Mouse (Mus musculus): ENCODE results near the gene S1pr4. TPM values are rescaled to one million over a fixed set of nuclear protein-coding genes. Genes with fewer than 3 reads are reported as not detected.

The S1pr4 gene
- polyA plus RNA-seq, 1 experiment from 2014 or later: 0.65 TPM

GRCm38 (mm10) chr10:81484441-81485059 lies 15.4 kb downstream of the S1pr4 start:
- WGBS: 66% methylated on average over 6 of the region's 6 CpGs

GRCm38 (mm10) chr10:81483983-81484382 lies 15.9 kb downstream of the S1pr4 start:
- Histone ChIP-seq H3K9me3 (ENCODE audit: control insufficient read depth, low read length) (no peaks in the 10 kb centered on the region), H3K4me3 (ENCODE audit: low read depth, low read length) (no peak overlapping the region), H3K36me3 (ENCODE audit: control insufficient read depth, insufficient read depth, low read length) (peaks cover 29% of the 10 kb centered on the region), H3K4me1 (ENCODE audit: control insufficient read depth, insufficient read depth, low read length) (peaks cover 6% of the 10 kb centered on the region; the same call in 1 of the 2 replicates), H3K27ac (replicated peaks; ENCODE audit: low read depth, low read length) (no peak overlapping the region), H3K4me2 (ENCODE audit: low read depth, low read length) (no peak overlapping the region), H3K9ac (ENCODE audit: low read depth, low read length) (no peak overlapping the region), H3K27me3 (replicated peaks; ENCODE audit: control insufficient read depth, insufficient read depth, low read length) (peaks cover 14% of the 10 kb centered on the region)
- DNase-seq (ENCODE audit: low spot score) (no peak), ATAC-seq (ENCODE audit: low read depth) (no peak)
- 23% methylated on average over 9 of the region's 9 CpGs for WGBS

More at GRCm38 (mm10) chr10:81484441-81485059, 15.4 kb downstream of the S1pr4 start:
- no peak overlapping the region for H3K4me2 ChIP-seq (ENCODE audit: low read depth, low read length)
- H3K27me3 ChIP-seq (replicated peaks; ENCODE audit: control insufficient read depth, insufficient read depth, low read length): peaks cover 14% of the 10 kb centered on the region
- no peak overlapping the region for H3K9ac ChIP-seq (ENCODE audit: low read depth, low read length)
- no peak overlapping the region for H3K4me3 ChIP-seq (ENCODE audit: low read depth, low read length)
- ATAC-seq (ENCODE audit: low read depth) (no peak), DNase-seq (ENCODE audit: low spot score) (no peak)
- no peaks in the 10 kb centered on the region for H3K9me3 ChIP-seq (ENCODE audit: control insufficient read depth, low read length)
- H3K36me3 ChIP-seq (ENCODE audit: control insufficient read depth, insufficient read depth, low read length): peaks cover 34% of the 10 kb centered on the region
- no peak overlapping the region for H3K27ac ChIP-seq (replicated peaks; ENCODE audit: low read depth, low read length)
- H3K4me1 ChIP-seq (ENCODE audit: control insufficient read depth, insufficient read depth, low read length): peaks cover 6% of the 10 kb centered on the region; the same call in 1 of the 2 replicates

GRCm38 (mm10) chr10:81482533-81482889 lies 17.4 kb downstream of the S1pr4 start, which contains the start of gene Celf5:
Gene Celf5 (minus strand): TSS chr10:81482709.
- peak within 1 kb of the TSS; percentile 54 for H3K4me3 ChIP-seq (ENCODE audit: low read depth, low read length)
- no peak for DNase-seq (ENCODE audit: low spot score)
- H3K27ac ChIP-seq (replicated peaks; ENCODE audit: low read depth, low read length): no peak within 1 kb of the TSS
- peak within 1 kb of the TSS; percentile 88 for H3K4me2 ChIP-seq (ENCODE audit: low read depth, low read length)
- ATAC-seq (ENCODE audit: low read depth): peak; percentile 45
- H3K9me3 ChIP-seq (ENCODE audit: control insufficient read depth, low read length): no peaks in the 10 kb centered on the region
- peaks cover 14% of the 10 kb centered on the region for H3K27me3 ChIP-seq (replicated peaks; ENCODE audit: control insufficient read depth, insufficient read depth, low read length)
- peak within 1 kb of the TSS; percentile 62 for H3K9ac ChIP-seq (ENCODE audit: low read depth, low read length)
- WGBS: 0% methylated on average over 24 of the region's 36 CpGs
- H3K4me1 ChIP-seq (ENCODE audit: control insufficient read depth, insufficient read depth, low read length): peaks cover 6% of the 10 kb centered on the region; the same call in 1 of the 2 replicates
- peaks cover 15% of the 10 kb centered on the region for H3K36me3 ChIP-seq (ENCODE audit: control insufficient read depth, insufficient read depth, low read length)

- H3K27me3 ChIP-seq (replicated peaks; ENCODE audit: control insufficient read depth, insufficient read depth, low read length): peaks cover 14% of the 10 kb centered on the region
- peak; percentile 3; the same call in 1 of the 2 replicates for ATAC-seq (ENCODE audit: low read depth)
- WGBS: 5% methylated on average over 23 of the region's 35 CpGs
These were observed 18.1 kb downstream of the S1pr4 start for GRCm38 (mm10) chr10:81481605-81482532.

GRCm38 (mm10) chr10:81474461-81474860 lies 25.5 kb downstream of the S1pr4 start:
- Histone ChIP-seq H3K4me1 (ENCODE audit: control insufficient read depth, insufficient read depth, low read length) (no peaks in the 10 kb centered on the region), H3K9ac (ENCODE audit: low read depth, low read length) (no peak overlapping the region), H3K4me3 (ENCODE audit: low read depth, low read length) (no peak overlapping the region), H3K27ac (replicated peaks; ENCODE audit: low read depth, low read length) (no peak overlapping the region), H3K4me2 (ENCODE audit: low read depth, low read length) (no peak overlapping the region), H3K36me3 (ENCODE audit: control insufficient read depth, insufficient read depth, low read length) (no peaks in the 10 kb centered on the region), H3K27me3 (replicated peaks; ENCODE audit: control insufficient read depth, insufficient read depth, low read length) (peaks cover 39% of the 10 kb centered on the region), H3K9me3 (ENCODE audit: control insufficient read depth, low read length) (no peaks in the 10 kb centered on the region)
- DNase-seq (ENCODE audit: low spot score) (no peak), ATAC-seq (ENCODE audit: low read depth) (no peak)
- 80% methylated on average over 10 of the region's 10 CpGs for WGBS

More at GRCm38 (mm10) chr10:81481605-81482532, 18.1 kb downstream of the S1pr4 start:
- Histone ChIP-seq H3K4me3 (ENCODE audit: low read depth, low read length) (peak overlapping the region; percentile 54), H3K4me2 (ENCODE audit: low read depth, low read length) (peak overlapping the region; percentile 88), H3K27ac (replicated peaks; ENCODE audit: low read depth, low read length) (no peak overlapping the region), H3K9ac (ENCODE audit: low read depth, low read length) (peak overlapping the region; percentile 62), H3K4me1 (ENCODE audit: control insufficient read depth, insufficient read depth, low read length) (peaks cover 6% of the 10 kb centered on the region; the same call in 1 of the 2 replicates), H3K9me3 (ENCODE audit: control insufficient read depth, low read length) (no peaks in the 10 kb centered on the region), H3K36me3 (ENCODE audit: control insufficient read depth, insufficient read depth, low read length) (peaks cover 8% of the 10 kb centered on the region; the same call in 1 of the 2 replicates)
- no peak for DNase-seq (ENCODE audit: low spot score)

GRCm38 (mm10) chr10:81473003-81473451 lies 26.9 kb downstream of the S1pr4 start:
- no peak overlapping the region for H3K9ac ChIP-seq (ENCODE audit: low read depth, low read length)
- H3K36me3 ChIP-seq (ENCODE audit: control insufficient read depth, insufficient read depth, low read length): no peaks in the 10 kb centered on the region
- H3K27ac ChIP-seq (replicated peaks; ENCODE audit: low read depth, low read length): no peak overlapping the region
- ATAC-seq (ENCODE audit: low read depth): peak; percentile 50; the same call in 1 of the 2 replicates
- H3K27me3 ChIP-seq (replicated peaks; ENCODE audit: control insufficient read depth, insufficient read depth, low read length): peaks cover 39% of the 10 kb centered on the region
- WGBS: under 1% methylated on average over 16 of the region's 22 CpGs
- no peaks in the 10 kb centered on the region for H3K9me3 ChIP-seq (ENCODE audit: control insufficient read depth, low read length)
- 0 out of 2 replicates have a peak overlapping the region, but pooled peaks have one; percentile 8 for H3K4me3 ChIP-seq (ENCODE audit: low read depth, low read length)
- H3K4me2 ChIP-seq (ENCODE audit: low read depth, low read length): peak overlapping the region; percentile 26; the same call in 1 of the 2 replicates
- DNase-seq (ENCODE audit: low spot score): peak; percentile 70
- no peaks in the 10 kb centered on the region for H3K4me1 ChIP-seq (ENCODE audit: control insufficient read depth, insufficient read depth, low read length)

GRCm38 (mm10) chr10:81472403-81473002 lies 27.4 kb downstream of the S1pr4 start:
- no peak overlapping the region for H3K4me3 ChIP-seq (ENCODE audit: low read depth, low read length)
- no peak overlapping the region for H3K9ac ChIP-seq (ENCODE audit: low read depth, low read length)
- H3K27ac ChIP-seq (replicated peaks; ENCODE audit: low read depth, low read length): no peak overlapping the region
- H3K4me1 ChIP-seq (ENCODE audit: control insufficient read depth, insufficient read depth, low read length): no peaks in the 10 kb centered on the region
- peaks cover 44% of the 10 kb centered on the region for H3K27me3 ChIP-seq (replicated peaks; ENCODE audit: control insufficient read depth, insufficient read depth, low read length)
- peak overlapping the region; percentile 26; the same call in 1 of the 2 replicates for H3K4me2 ChIP-seq (ENCODE audit: low read depth, low read length)
- H3K9me3 ChIP-seq (ENCODE audit: control insufficient read depth, low read length): no peaks in the 10 kb centered on the region
- WGBS: 6% methylated on average over 17 of the region's 18 CpGs
- ATAC-seq (ENCODE audit: low read depth) (no peak), DNase-seq (ENCODE audit: low spot score) (no peak)
- no peaks in the 10 kb centered on the region for H3K36me3 ChIP-seq (ENCODE audit: control insufficient read depth, insufficient read depth, low read length)

GRCm38 (mm10) chr10:81470454-81470853 lies 29.5 kb downstream of the S1pr4 start:
- DNase-seq (ENCODE audit: low spot score): no peak
- WGBS: 63% methylated on average over 18 of the region's 18 CpGs

More at GRCm38 (mm10) chr10:81470454-81470853, 29.5 kb downstream of the S1pr4 start:
- H3K27me3 ChIP-seq (replicated peaks; ENCODE audit: control insufficient read depth, insufficient read depth, low read length): peaks cover 55% of the 10 kb centered on the region
- H3K36me3 ChIP-seq (ENCODE audit: control insufficient read depth, insufficient read depth, low read length): no peaks in the 10 kb centered on the region
- H3K9me3 ChIP-seq (ENCODE audit: control insufficient read depth, low read length): no peaks in the 10 kb centered on the region
- no peak for ATAC-seq (ENCODE audit: low read depth)
- no peak overlapping the region for H3K4me3 ChIP-seq (ENCODE audit: low read depth, low read length)
- no peak overlapping the region for H3K27ac ChIP-seq (replicated peaks; ENCODE audit: low read depth, low read length)
- H3K4me1 ChIP-seq (ENCODE audit: control insufficient read depth, insufficient read depth, low read length): no peaks in the 10 kb centered on the region
- no peak overlapping the region for H3K4me2 ChIP-seq (ENCODE audit: low read depth, low read length)
- H3K9ac ChIP-seq (ENCODE audit: low read depth, low read length): no peak overlapping the region
